Mouse (Mus musculus) liver, adult 2 months (tissue): ENCODE results near the gene Scn8a.

Source experiments
- CTCF ChIP-seq: fragments of 200-500 bp; IDR thresholded peaks from 2 replicates; pipeline ENCODE4 v1.5.1; 2011; ENCODE audit warnings: low read depth, low read length, control low read depth
- POLR2A ChIP-seq: fragments of 200-500 bp; IDR thresholded peaks from 2 replicates; pipeline ENCODE4 v1.6.1; 2011; ENCODE audit warnings: low read length, control low read depth; ENCODE audit not compliant: insufficient read depth; ENCODE audit errors: extremely low read depth

- TF ChIP-seq CTCF (peak; percentile 9; the same call in 1 of the 2 replicates), POLR2A (no peak)
Observed at GRCm38 (mm10) chr15:100830682-100831081, 39.0 kb upstream of the Scn8a start.
